8 mouse cellular contexts compared by ENCODE assay signal in genomic region chr7:39545134-39545533, GRCm38 (mm10). TPM values are rescaled to one million over a fixed set of nuclear protein-coding genes. Genes with fewer than 3 reads are reported as not detected.
DNase-seq lines count a peak whose midpoint lies in the region; ATAC-seq and TF ChIP-seq lines count a peak whose summit lies in the region.

No protein-coding gene starts in this region.

- 61% methylated on average over 10 of the region's 10 CpGs for WGBS in liver, embryonic 13.5 days (ENCODE audit: insufficient replicate concordance)

- H3K27ac ChIP-seq in testis, adult 2 months (ENCODE audit: control insufficient read depth, insufficient read depth, low read depth, low read length) = peak overlapping the region; percentile 46
- H3K27ac ChIP-seq in liver, embryonic 13.5 days = no peak overlapping the region

- no peaks in the 10 kb centered on the region for H3K36me3 ChIP-seq in erythroblast, embryonic 14.5 days (ENCODE audit: control insufficient read depth)
- H3K36me3 ChIP-seq in testis, adult 2 months (ENCODE audit: control insufficient read depth, insufficient read depth, low read length) = no peaks in the 10 kb centered on the region
- no peaks in the 10 kb centered on the region for H3K36me3 ChIP-seq in liver, embryonic 13.5 days

- H3K4me1 ChIP-seq in erythroblast, embryonic 14.5 days (ENCODE audit: control insufficient read depth) = peaks cover 6% of the 10 kb centered on the region
- H3K4me1 ChIP-seq in testis, adult 2 months (ENCODE audit: control insufficient read depth, insufficient read depth, low read length) = 0 out of 2 replicates have a peak, but pooled peaks cover 6% of the 10 kb centered on the region
- H3K4me1 ChIP-seq in liver, embryonic 13.5 days (replicated peaks) = peaks cover 10% of the 10 kb centered on the region; the same call in 1 of the 2 replicates

- H3K9me3 ChIP-seq in erythroblast, embryonic 14.5 days (ENCODE audit: control insufficient read depth, low read length) = no peaks in the 10 kb centered on the region
- H3K9me3 ChIP-seq in liver, embryonic 13.5 days (replicated peaks) = no peaks in the 10 kb centered on the region

- no peak for TF ChIP-seq POLR2A in testis, adult 2 months (IDR thresholded peaks at IDR 0.05; ENCODE audit: control insufficient read depth, low read depth, low read length)

- no peak for TF ChIP-seq CTCF in testis, adult 2 months (IDR thresholded peaks at IDR 0.05; ENCODE audit: control insufficient read depth, insufficient read depth, insufficient replicate concordance, low read depth, low read length)

- no peak for DNase-seq in testis, postnatal 14 days (ENCODE audit: low spot score)
- no peak for DNase-seq in liver, embryonic 13.5 days
- DNase-seq in urinary bladder, adult 2 months (ENCODE audit: low spot score) = no peak
- DNase-seq in frontal cortex, postnatal 36 days (ENCODE audit: low spot score in 2 of 2) = no peak
- no peak for DNase-seq in spleen, postnatal 10 days (ENCODE audit: low spot score in 2 of 2)

- peak overlapping the region; percentile 71 for H3K9ac ChIP-seq in liver, embryonic 13.5 days

- peak overlapping the region; percentile 57 for H3K4me3 ChIP-seq in erythroblast, embryonic 14.5 days (replicated peaks)
- H3K4me3 ChIP-seq in testis, adult 2 months (ENCODE audit: control insufficient read depth, low read depth, low read length) = peak overlapping the region; percentile 86; the same call in 1 of the 2 replicates
- peak overlapping the region; percentile 63 for H3K4me3 ChIP-seq in liver, embryonic 13.5 days (replicated peaks)

- ATAC-seq in erythroblast, adult 5-6 weeks (replicated peaks; ENCODE audit: low FRiP score, poor library complexity, severe bottlenecking) = no peak
- no peak for ATAC-seq in liver, embryonic 13.5 days (ENCODE audit: low read depth)

- peaks cover 9% of the 10 kb centered on the region for H3K27me3 ChIP-seq in erythroblast, embryonic 14.5 days (ENCODE audit: control insufficient read depth)
- no peaks in the 10 kb centered on the region for H3K27me3 ChIP-seq in testis, adult 2 months (ENCODE audit: control insufficient read depth, insufficient read depth, low read length)
- H3K27me3 ChIP-seq in liver, embryonic 13.5 days = no peaks in the 10 kb centered on the region

- peak overlapping the region; percentile 77 for H3K4me2 ChIP-seq in liver, embryonic 13.5 days

RNA-seq across cellular contexts. Expression of gene Zfp619, which starts 27.6 kb away (rescaled TPM):
- not detected in 2 replicates for polyA plus RNA-seq in erythroblast, embryonic 14.5 days (2012)
- total RNA-seq in erythroblast, adult 5-6 weeks (2015; ENCODE audit: low replicate concordance) = 0.42 and 0.58 TPM in 2 replicates
- 0.98 and 1.3 TPM in 2 replicates for total RNA-seq in erythroblast, adult 5-6 weeks (2017; ENCODE audit: low replicate concordance)
- 0.13 and 0.16 TPM in 2 replicates for polyA plus RNA-seq in testis, adult 2 months (2012; rRNA removed)
- polyA plus RNA-seq in liver, embryonic 13.5 days (2015; fragmentation: Nextera tagmentation; extraction: Ambion mirVana) = 0.18 and 0.23 TPM in 2 replicates
- 1.5 and 1.6 TPM in 2 replicates for polyA plus RNA-seq in urinary bladder, adult 2 months (2012; rRNA removed)
